Mouse (Mus musculus): ENCODE measurements at regions not wholly inside any gene's neighbourhood (a gene's known extent, or its start where the extent isn't known, plus 50 kb on each side); places are given as distances from the start of the nearest gene placed in this dataset.
A peak's percentile ranks its signal among the peaks of the same experiment; 100 is the strongest.

DNA sequence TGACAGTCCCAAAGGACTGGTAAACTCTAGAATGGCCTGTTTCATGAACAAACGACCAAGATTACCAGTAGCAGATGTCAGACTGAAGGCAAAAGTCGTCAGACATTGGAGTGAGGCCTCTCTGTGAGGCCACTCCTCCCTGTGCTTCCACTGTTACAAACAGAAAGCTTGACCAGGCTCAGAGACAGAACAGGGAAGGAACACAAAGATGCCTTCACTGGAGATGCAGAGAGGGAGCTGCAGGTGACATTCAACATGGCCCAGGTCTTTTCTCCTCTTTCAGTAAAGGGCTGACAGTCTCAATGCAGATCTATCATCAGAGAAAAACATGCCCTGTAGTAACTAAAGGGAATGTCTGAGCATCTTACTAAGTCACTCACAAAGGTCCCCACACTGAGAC is 56.1 kb upstream of the Il17a start:
- TF ChIP-seq CTCF (IDR thresholded peaks at IDR 0.05; ENCODE audit: low read depth): no peak

GRCm38 (mm10) chr1:20677987-20678386 is 52.7 kb upstream of the Il17a start:
- Histone ChIP-seq H3K27me3 (ENCODE audit: insufficient read depth, low read length) (no peaks in the 10 kb centered on the region), H3K4me1 (ENCODE audit: insufficient read depth) (no peaks in the 10 kb centered on the region), H3K9me3 (ENCODE audit: low read depth, low read length) (no peaks in the 10 kb centered on the region), H3K9ac (no peak overlapping the region), H3K4me3 (ENCODE audit: low read depth, low read length) (no peak overlapping the region), H3K27ac (ENCODE audit: low read depth) (no peak overlapping the region), H3K4me2 (no peak overlapping the region), H3K36me3 (ENCODE audit: insufficient read depth) (no peaks in the 10 kb centered on the region)
- WGBS: 55% methylated on average over 3 of the region's 3 CpGs
- ATAC-seq (ENCODE audit: insufficient read depth) (no peak), DNase-seq (no peak)
- no peak for TF ChIP-seq CTCF (IDR thresholded peaks at IDR 0.05; ENCODE audit: low read depth)

More for the DNA sequence above, 56.1 kb upstream of the Il17a start:
- no peak overlapping the region for H3K4me2 ChIP-seq
- no peaks in the 10 kb centered on the region for H3K4me1 ChIP-seq (ENCODE audit: insufficient read depth)
- H3K4me3 ChIP-seq (ENCODE audit: low read depth, low read length): no peak overlapping the region
- no peaks in the 10 kb centered on the region for H3K27me3 ChIP-seq (ENCODE audit: insufficient read depth, low read length)
- DNase-seq (no peak), ATAC-seq (ENCODE audit: insufficient read depth) (no peak)
- H3K36me3 ChIP-seq (ENCODE audit: insufficient read depth): no peaks in the 10 kb centered on the region
- no peaks in the 10 kb centered on the region for H3K9me3 ChIP-seq (ENCODE audit: low read depth, low read length)
- WGBS: 8% methylated on average over 2 of the region's 2 CpGs
- H3K9ac ChIP-seq: no peak overlapping the region
- H3K27ac ChIP-seq (ENCODE audit: low read depth): no peak overlapping the region

DNA sequence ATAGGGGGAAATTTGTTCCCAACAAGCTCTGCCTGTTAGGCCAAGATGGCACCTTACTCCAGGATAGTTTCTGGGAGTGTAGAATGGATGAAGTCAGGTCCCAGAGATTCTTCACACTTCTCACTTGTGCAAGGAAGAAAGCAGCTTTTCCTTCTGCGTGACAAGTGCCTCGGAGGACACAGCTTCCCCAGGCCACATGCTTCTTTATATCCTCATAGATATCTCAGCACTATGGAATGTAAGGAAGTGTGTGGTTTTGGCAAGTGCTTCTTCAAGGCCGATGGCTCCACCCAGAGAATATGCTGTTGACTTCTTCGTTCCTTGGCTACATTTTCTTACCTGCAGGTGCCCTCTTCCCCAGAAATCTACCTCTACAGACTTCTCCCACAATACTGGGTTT is 51.9 kb upstream of the Il17a start:
- Histone ChIP-seq H3K4me2 (no peak overlapping the region), H3K27ac (ENCODE audit: low read depth) (no peak overlapping the region), H3K9me3 (ENCODE audit: low read depth, low read length) (no peaks in the 10 kb centered on the region), H3K9ac (no peak overlapping the region), H3K4me3 (ENCODE audit: low read depth, low read length) (no peak overlapping the region), H3K27me3 (ENCODE audit: insufficient read depth, low read length) (no peaks in the 10 kb centered on the region), H3K36me3 (ENCODE audit: insufficient read depth) (no peaks in the 10 kb centered on the region), H3K4me1 (ENCODE audit: insufficient read depth) (no peaks in the 10 kb centered on the region)
- no peak for ATAC-seq (ENCODE audit: insufficient read depth)
- no peak for TF ChIP-seq CTCF (IDR thresholded peaks at IDR 0.05; ENCODE audit: low read depth)
- WGBS: 86% methylated on average over 4 of the region's 4 CpGs
- DNase-seq: no peak

- 89% methylated on average over 2 of the region's 2 CpGs for WGBS
- H3K4me3 ChIP-seq (ENCODE audit: low read depth, low read length): no peak overlapping the region
- H3K9ac ChIP-seq: no peak overlapping the region
- TF ChIP-seq CTCF (IDR thresholded peaks at IDR 0.05; ENCODE audit: low read depth): no peak
- H3K4me2 ChIP-seq: no peak overlapping the region
- DNase-seq: no peak
- no peak overlapping the region for H3K27ac ChIP-seq (ENCODE audit: low read depth)
- no peaks in the 10 kb centered on the region for H3K9me3 ChIP-seq (ENCODE audit: low read depth, low read length)
- ATAC-seq (ENCODE audit: insufficient read depth): no peak
- H3K4me1 ChIP-seq (ENCODE audit: insufficient read depth): no peaks in the 10 kb centered on the region
- H3K36me3 ChIP-seq (ENCODE audit: insufficient read depth): no peaks in the 10 kb centered on the region
- H3K27me3 ChIP-seq (ENCODE audit: insufficient read depth, low read length): no peaks in the 10 kb centered on the region
Observed at GRCm38 (mm10) chr1:20679299-20679698, 51.4 kb upstream of the Il17a start.

GRCm38 (mm10) chr1:20679744-20680341 is 50.9 kb upstream of the Il17a start:
- TF ChIP-seq CTCF (IDR thresholded peaks at IDR 0.05; ENCODE audit: low read depth): no peak
- no peak for ATAC-seq (ENCODE audit: insufficient read depth)
- 78% methylated on average over 5 of the region's 5 CpGs for WGBS

DNA sequence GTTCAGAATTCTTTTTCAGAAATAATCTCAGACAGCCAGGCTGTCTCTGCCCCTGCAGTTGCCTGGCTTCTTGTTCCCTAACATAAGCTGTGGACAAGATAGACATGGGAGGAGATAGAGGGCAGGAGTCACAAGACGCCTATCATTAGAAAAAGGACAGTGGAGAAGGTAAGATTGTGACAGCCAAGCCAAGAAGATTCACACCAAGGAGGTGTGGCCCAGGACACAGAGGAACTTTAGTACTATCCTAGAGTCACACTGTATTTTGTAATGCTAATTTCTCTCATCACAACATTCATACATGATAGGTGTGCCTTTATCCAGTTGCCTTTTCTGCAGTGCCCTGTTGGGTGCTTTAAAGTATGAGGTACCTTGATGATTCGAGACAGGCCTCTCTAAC is 50.2 kb upstream of the Il17a start:
- Histone ChIP-seq H3K27ac (ENCODE audit: low read depth) (no peak overlapping the region), H3K9ac (no peak overlapping the region), H3K4me1 (ENCODE audit: insufficient read depth) (no peaks in the 10 kb centered on the region), H3K4me3 (ENCODE audit: low read depth, low read length) (no peak overlapping the region), H3K9me3 (ENCODE audit: low read depth, low read length) (no peaks in the 10 kb centered on the region), H3K4me2 (no peak overlapping the region), H3K27me3 (ENCODE audit: insufficient read depth, low read length) (no peaks in the 10 kb centered on the region), H3K36me3 (ENCODE audit: insufficient read depth) (no peaks in the 10 kb centered on the region)
- no peak for DNase-seq
- WGBS: 67% methylated on average over 2 of the region's 2 CpGs
- TF ChIP-seq CTCF (IDR thresholded peaks at IDR 0.05; ENCODE audit: low read depth): no peak
- ATAC-seq (ENCODE audit: insufficient read depth): no peak

More at GRCm38 (mm10) chr1:20679744-20680341, 50.9 kb upstream of the Il17a start:
- Histone ChIP-seq H3K4me3 (ENCODE audit: low read depth, low read length) (no peak overlapping the region), H3K4me2 (no peak overlapping the region), H3K27ac (ENCODE audit: low read depth) (no peak overlapping the region), H3K27me3 (ENCODE audit: insufficient read depth, low read length) (no peaks in the 10 kb centered on the region), H3K9me3 (ENCODE audit: low read depth, low read length) (no peaks in the 10 kb centered on the region), H3K9ac (no peak overlapping the region), H3K36me3 (ENCODE audit: insufficient read depth) (no peaks in the 10 kb centered on the region), H3K4me1 (ENCODE audit: insufficient read depth) (no peaks in the 10 kb centered on the region)
- no peak for DNase-seq

MicroRNA genes in the stretch of these regions (microRNA counts, 519-probe panel; counts per million panel counts)
- microRNA mmu-miR-206: 1,980 counts per million, percentile 20 among the panel's probes with 10 or more counts

Small RNAs in the stretch of these regions (microRNA-seq; reads per million reads assigned to microRNA genes)
- 7.6 reads per million, percentile 23 among the genes with 10 or more reads in this experiment for gene Mir206 (ENCODE audit: borderline number of aligned reads)
